Mouse (Mus musculus): Measurements from ENCODE around the gene Lat.

- TF ChIP-seq POLR2A (IDR thresholded peaks at IDR 0.05; ENCODE audit: insufficient read depth, low read depth, low read length) = no peak
- TF ChIP-seq CTCF (IDR thresholded peaks at IDR 0.05) = peak; percentile 93
- peak; percentile 50; the same call in 1 of the 2 replicates for TF ChIP-seq EP300 (IDR thresholded peaks at IDR 0.05; ENCODE audit: insufficient read depth, low read depth, low read length)
These were observed 30.2 kb upstream of the Lat start for GRCm38 (mm10) chr7:126399548-126399947.
